Mouse (Mus musculus) megakaryocyte-erythroid progenitor cell, adult 5-6 weeks (primary cell): ENCODE data around the gene Stom. TPM values are rescaled to one million over a fixed set of nuclear protein-coding genes. Genes with fewer than 3 reads are reported as not detected.
A peak's percentile ranks its signal among the peaks of the same experiment; 100 is the strongest.

Experiments used
- ATAC-seq: replicated peaks from 2 replicates; pipeline ENCODE4 v1.8.0; 2016; ENCODE audit warnings: mild to moderate bottlenecking, inconsistent platforms; ENCODE audit not compliant: severe bottlenecking, poor library complexity, low FRiP score, low TSS enrichment
- total RNA-seq, 2 experiments: library from RNA; stranded (forward) in 1 of 2; stranded (reverse) in 1 of 2; fragments of 200-1000, 215-1000 nt in 1 of 2; fragments of >200 nt in 1 of 2; fragmentation: Nextera tagmentation in 1 of 2; gene quantifications; 2 replicates each; pipeline ENCODE4 v1.2.3; 2014 to 2017

The Stom gene
- total RNA-seq, 2 experiments from 2014 or later: 145 to 216 TPM

DNA sequence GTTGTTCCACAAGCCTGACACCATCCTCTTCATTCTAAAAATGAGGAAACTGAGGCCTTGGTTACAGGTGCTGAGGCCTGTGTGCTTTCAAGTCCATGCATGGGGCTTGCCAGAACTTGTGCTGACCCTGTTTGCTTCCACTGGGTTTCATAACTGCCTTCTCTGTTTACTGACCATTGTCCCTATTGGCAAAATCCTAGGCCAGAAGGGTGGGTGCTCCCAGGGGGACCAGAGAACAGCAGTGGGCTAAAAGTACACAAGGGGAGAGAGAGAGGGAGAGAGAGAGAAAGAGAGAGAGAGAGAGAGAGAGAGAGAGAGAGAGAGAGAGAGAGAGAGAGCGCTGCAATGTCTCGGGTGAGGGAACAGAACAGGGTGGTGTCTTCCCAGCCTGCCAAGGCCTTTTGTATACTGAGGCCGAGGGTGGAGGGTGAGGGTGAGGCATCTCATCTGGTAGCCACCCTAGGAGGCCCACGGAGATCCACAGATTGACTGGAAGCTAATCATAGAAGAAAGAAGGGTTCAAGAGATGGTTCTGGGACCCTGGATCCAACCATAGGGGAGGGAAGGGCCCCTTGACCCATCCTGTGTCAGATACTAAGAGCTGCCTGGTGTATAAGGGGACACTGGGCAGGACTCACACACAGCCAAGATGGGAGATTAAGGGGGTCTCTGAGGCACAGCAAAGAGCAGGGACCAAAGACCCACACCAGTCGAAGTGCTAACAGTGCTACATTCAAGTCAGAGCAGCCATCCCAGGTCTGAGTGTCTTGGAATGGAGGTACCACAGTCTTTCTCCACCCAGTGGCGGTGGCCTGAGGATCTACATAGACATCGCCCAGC lies 58.2 kb downstream of the Stom start:
- no peak for ATAC-seq

DNA sequence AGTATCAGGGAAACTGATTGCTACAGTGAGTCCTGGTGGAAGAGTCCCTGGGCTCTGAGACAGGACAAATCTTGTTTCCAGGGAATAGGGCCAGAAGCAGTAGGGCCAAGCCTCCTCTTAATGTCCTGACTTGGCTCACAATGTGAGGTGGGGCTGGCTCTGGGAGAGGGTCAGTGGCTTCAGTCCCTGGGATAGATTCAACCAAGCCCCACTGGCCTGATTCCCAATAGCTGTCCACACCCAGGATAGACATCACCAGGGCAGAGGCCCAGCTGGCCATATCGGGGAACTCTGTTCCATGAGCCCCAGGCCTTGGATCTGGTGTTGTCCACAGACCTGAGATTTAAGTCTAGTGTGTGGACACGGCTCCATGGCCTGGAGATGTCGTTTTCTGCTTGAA lies 59.1 kb downstream of the Stom start:
- no peak for ATAC-seq

DNA sequence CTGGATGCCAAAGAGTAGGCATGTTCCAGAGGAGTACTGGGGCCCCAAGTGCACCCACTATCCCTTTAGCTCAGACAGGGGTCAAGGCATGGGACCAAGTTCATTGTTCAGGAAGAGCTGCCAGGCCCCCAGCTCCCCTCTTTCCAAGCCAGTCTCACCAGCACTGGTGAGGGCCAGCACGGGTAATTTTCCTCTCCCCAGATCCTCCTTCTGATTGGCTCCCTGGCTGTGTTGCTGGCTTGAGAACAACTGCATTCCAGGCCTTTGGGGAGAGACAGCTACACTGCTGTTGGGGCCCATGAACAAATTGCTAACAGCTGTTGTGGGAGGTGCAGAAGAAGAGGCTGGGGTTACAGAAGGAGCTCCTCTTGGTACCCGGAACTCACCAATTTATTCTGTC lies 63.2 kb downstream of the Stom start:
- no peak for ATAC-seq

DNA sequence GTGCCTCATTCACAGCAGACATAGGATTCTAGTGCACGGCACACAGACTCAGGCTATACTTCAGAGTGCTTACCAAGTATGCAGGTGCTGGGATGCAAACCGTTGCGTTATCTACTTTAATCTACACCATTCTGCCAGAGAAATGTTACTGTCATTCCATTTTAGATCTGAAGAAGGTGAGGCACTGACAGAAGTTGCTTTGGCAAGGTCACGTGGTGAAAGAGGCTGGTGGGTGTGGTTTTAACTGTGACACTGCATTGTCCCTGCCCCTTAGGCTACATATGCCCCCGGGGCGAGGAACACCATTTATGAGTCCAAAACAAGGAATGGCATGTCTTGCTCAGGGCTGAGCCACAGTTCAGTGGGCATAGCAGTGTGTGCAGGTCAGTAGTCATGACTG lies 63.9 kb downstream of the Stom start:
- no peak for ATAC-seq

DNA sequence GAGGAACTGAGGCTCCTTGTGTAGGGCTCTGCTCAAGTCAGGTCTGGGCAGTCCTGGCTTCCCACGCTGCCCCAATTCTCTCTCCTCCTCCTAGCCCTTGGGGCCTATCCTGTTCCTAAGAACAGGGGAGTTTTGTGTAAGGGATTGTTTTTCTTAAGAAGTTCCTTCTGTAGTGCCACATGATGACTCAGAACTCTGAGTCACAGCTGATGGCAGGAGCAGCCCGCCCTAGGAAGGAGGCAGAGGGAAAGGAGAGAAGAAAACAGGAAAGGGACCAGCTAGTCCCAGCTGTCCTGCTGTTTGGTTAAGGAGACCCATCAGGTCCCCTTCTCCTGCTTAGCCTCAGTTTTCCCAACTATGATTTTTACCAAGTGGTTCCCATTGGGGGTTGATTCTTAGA lies 65.0 kb downstream of the Stom start:
- ATAC-seq: no peak

DNA sequence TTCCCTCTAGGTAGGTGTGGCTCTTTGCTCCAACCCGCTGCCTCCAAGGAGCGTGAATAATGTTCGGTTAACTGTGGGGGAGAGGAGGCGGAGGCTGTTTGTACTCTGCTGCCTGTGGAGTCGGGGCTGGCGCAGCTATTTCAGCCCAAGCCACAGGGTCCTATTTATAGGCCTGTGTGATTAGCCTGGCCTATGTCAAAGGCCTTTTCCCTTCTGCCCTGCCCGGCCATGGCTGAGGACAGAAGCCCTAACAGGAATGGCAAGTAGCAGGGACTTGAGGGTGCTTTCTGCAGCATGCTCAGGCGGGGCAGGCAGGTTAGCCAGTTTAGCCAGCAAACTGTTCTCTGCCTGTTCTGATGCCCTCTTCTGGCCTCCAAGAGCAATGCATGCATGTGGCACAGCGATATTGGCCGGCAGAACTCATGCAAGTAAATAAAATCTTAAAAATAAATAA lies 66.2 kb downstream of the Stom start:
- peak; percentile 70 for ATAC-seq

DNA sequence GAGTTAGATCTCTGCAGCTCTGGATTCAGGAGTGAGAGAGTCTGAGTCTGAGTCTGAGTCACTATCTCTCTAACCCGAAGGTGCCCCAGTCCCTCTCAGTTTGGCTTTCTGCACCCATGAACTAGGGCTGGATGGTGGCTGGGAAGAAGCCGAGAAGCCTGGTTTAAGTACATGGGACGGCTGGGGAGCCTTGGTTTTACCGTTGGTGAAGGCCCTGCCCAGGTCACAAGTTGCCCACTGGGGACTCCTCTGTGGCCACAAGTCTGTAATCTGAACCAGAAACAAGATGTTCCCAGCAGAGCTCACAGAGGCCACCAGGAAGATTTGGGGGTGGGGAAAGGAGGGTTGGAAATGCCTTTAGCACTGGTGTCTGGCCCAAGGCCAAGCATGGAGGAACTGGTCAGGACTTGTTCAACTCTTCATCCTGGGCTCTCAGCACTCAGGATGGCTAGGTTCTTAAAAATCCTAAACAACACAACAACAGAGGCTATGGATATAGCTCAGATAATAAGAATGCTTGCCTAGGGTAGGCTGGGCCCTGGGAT lies 67.0 kb downstream of the Stom start:
- ATAC-seq: no peak

DNA sequence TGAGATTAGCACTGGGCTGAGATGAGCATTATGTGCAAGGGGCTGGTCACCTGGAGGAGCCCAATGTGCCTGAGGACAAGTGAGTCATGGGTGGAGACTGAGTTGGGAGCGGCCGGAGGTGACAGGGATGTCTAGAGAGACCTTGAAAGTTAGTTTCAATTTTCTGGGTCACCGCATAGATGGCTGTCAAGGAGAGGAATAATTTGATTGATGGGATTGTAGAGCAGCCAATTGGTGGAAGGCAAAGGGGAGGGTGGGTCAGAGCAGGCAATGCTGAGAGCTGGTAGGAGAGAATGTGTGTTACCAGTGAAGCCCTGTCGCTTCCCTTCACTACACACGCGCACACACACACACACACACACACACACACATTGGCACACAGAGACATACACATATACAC lies 67.6 kb downstream of the Stom start:
- no peak for ATAC-seq

DNA sequence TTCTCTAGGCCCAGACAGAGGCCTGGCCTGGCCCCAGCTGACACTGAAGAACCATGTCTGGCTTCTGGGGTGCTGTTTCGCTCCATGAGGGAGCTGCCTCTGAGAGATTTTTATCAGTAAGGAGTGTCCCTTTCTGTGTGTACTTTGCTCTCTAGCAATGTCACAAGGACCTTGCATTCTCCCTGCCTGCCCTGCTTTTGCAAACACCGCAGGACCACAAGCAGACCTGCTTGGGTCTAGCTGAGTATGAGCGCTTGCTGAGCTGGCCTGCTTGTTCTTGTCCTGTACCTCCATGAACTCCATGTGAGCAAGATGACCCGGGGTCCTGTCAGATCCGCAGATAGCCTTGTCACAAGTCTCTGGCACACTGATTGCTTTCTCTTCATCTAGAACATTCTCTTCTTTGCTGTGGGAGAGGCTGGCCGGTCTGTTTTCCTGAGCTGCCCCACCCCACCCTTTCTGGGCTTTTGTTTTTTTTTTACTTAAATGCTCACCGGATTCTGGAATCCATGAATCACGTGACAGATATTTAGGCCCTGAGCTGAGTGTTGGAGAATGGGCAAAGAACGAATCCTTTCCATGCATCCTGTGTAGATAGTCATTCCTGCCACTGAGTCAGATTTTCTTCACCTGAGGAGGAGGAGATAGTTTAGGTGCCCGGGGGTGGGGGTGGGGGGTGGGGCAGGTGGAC lies 68.8 kb downstream of the Stom start:
- no peak for ATAC-seq

DNA sequence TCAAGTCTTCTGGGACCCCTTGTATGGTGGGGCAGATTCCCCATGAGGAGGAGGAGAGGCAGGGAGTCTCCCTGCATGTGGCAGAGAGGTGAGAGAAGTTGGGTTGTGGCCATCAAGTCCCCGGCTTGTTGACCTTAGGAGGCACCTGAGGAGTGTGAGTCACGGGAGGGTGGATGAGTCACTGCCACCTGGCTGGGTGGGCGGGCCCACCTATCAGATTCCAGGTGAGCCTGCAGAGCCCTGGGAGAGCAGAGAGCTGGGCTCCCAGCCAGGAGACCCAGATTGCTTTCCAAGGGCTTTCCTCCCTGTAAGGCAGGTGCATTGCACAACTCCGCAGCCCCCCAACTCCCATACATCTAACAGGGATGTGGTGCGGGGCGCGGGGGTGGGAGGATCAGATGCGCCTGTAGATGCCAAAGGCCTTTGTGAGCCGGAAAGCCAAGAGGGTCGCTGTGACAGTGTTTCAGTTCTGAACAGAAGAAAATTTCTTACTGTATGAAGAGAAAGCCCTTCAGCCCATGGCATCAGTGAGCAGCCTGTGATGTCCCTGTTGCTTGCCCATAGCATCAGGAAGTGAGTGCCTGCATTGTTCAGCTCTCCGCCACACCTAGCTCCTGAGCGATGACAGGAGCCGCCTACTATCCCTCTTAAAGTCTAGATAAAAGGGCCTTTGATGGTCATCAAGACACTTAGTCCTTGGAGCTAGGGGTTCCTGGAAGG lies 69.5 kb downstream of the Stom start:
- no peak for ATAC-seq

DNA sequence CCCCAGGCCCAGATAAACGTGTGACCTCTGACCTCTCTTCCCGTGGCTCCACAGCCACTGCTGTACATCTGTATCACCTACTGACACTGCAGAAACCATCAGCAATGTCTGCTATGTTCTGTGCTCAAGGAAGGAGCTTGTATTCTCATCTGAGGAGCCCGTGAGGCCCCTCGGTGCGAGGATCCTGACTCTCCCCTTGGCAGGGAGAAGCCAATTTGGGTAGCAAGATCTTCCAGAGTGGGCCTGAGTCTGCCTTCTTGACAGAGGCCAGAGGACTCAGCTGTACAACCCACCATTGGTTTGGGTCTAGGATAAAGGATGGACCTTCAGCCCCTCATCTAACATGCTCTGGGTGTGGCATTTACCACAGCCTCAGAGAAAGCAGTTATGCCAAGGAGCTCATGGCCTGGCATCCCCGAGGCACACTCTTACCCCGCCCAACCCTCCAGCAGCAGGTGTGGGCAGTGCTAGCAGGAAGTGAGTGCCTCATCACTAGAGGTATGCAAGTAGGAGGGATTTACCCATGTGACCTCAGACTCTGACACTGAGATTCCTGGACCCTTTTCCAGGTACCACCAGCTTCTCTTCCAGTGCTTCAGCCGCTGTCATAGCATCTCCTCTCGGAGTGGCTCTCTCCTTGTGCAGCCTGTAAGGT lies 70.4 kb downstream of the Stom start:
- no peak for ATAC-seq

DNA sequence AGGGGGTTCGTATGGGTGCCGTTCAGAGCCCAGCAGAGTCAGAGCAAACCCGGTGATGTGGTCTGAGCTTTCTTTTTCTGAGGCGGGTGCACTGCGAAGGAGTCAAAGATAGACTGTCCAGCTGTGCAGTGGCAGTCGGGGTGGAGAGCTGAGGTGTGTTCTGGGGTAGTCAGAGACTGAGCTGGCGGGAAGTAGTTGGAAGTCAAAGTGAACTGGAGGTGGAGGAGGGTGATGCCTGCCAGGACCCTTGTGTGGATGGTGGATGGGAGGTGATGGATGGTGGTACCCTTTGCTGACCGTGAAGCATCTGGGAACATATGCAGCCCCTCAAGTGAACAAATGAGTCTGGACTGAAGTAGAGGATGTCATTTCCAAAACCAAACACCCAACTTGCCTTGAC lies 71.0 kb downstream of the Stom start:
- no peak for ATAC-seq

DNA sequence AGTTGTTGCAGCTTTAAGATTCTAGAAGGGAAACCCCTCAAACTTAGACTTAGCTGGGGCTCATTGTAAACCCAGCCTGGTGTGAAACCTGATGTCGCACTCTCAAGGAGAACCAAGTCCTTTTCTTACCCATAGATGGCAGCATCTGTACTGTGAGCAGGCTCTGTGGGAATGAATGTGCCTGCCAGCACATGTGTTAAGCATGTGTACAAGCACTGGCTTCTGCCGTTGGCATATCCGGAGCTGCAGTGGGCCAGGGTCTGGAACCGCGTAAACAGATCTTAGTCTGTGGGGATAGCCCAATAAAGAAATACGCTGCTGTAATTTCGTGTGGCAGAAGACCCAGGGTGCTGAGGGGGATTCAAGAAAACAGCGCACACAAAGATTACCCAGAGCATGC lies 71.5 kb downstream of the Stom start:
- ATAC-seq: peak; percentile 81

DNA sequence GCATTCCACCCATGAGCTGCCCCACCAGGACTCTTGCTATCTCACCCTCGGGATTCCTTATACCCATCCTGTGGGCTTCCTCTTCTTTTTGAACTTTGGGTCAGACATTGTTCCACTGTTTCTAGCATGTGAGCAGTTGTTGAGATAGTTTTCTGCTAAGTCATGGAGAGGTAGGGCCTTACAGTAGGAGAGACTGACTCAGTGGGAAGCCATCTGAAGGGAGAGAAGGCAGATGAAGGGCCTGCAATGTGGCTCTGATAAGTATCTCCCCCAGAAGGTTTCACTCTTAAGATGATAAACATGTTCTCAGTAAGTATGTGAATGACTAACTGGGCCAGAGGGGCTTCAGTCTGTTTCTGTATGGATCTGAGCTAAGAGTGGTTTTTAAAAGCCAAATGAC lies 72.7 kb downstream of the Stom start:
- ATAC-seq: peak; percentile 65

Other genes with a start within 250 kb of the Stom start
- 0.32 and 2.3 TPM in 2 replicates for gene AI182371, start 235.4 kb downstream of the Stom start, total RNA-seq (2014; fragmentation: Nextera tagmentation)
- gene AI182371, start 235.4 kb downstream of the Stom start, total RNA-seq (2017): 0.11 and 1.2 TPM in 2 replicates
- 61.4 and 85.8 TPM in 2 replicates for gene Cntrl, start 227.5 kb downstream of the Stom start, total RNA-seq (2014; fragmentation: Nextera tagmentation)
- 69.3 and 108 TPM in 2 replicates for gene Cntrl, start 227.5 kb downstream of the Stom start, total RNA-seq (2017)
- 97.8 and 106 TPM in 2 replicates for gene Rab14, start 135.9 kb downstream of the Stom start, total RNA-seq (2014; fragmentation: Nextera tagmentation)
- gene Rab14, start 135.9 kb downstream of the Stom start, total RNA-seq (2017): 92.0 and 129 TPM in 2 replicates
- gene Gsn, start 80.6 kb downstream of the Stom start, total RNA-seq (2014; fragmentation: Nextera tagmentation): 15.8 and 16.1 TPM in 2 replicates
- gene Gsn, start 80.6 kb downstream of the Stom start, total RNA-seq (2017): 3.7 and 5.2 TPM in 2 replicates
- not detected in 2 replicates for gene 4930568D16Rik, start 30.8 kb upstream of the Stom start, total RNA-seq (2014; fragmentation: Nextera tagmentation)
- gene 4930568D16Rik, start 30.8 kb upstream of the Stom start, total RNA-seq (2017): not detected in 2 replicates
- gene 4930402F06Rik, start 60.2 kb upstream of the Stom start, total RNA-seq (2014; fragmentation: Nextera tagmentation): not detected in 2 replicates
- gene 4930402F06Rik, start 60.2 kb upstream of the Stom start, total RNA-seq (2017): not detected in 2 replicates
- 8.4 and 13.4 TPM in 2 replicates for gene Ggta1, start 126.3 kb upstream of the Stom start, total RNA-seq (2014; fragmentation: Nextera tagmentation)
- 12.5 and 18.7 TPM in 2 replicates for gene Ggta1, start 126.3 kb upstream of the Stom start, total RNA-seq (2017)
- gene Dab2ip, start 221.3 kb upstream of the Stom start, total RNA-seq (2014; fragmentation: Nextera tagmentation): 3.2 and 5.9 TPM in 2 replicates
- 3.2 TPM in 2 replicates for gene Dab2ip, start 221.3 kb upstream of the Stom start, total RNA-seq (2017)